Mouse (Mus musculus) E14TG2a.4 (cell line): ENCODE results near the gene Tmem30b.
"Not testable (repeated sequence)": the region's sequence is repeated elsewhere in the genome, so short reads cannot be mapped to it uniquely, and the experiment has no call there.

Experiments used
- H3K27me3 ChIP-seq: 2 replicates; pipeline ENCODE4 v1.6.1; 2014; ENCODE audit warnings: low read length, control low read depth; ENCODE audit not compliant: insufficient read depth
- H3K36me3 ChIP-seq: 2 replicates; pipeline ENCODE4 v1.6.1; 2014; ENCODE audit warnings: low read length, control low read depth; ENCODE audit not compliant: insufficient read depth
- H3K4me1 ChIP-seq: replicated peaks from 2 replicates; pipeline ENCODE4 v1.6.1; 2014; ENCODE audit warnings: low read depth, low read length, control low read depth
- H3K4me3 ChIP-seq: replicated peaks from 2 replicates; pipeline ENCODE4 v1.5.1; 2014; ENCODE audit warnings: mild to moderate bottlenecking, low read length
- H3K9me3 ChIP-seq: 2 replicates; pipeline ENCODE4 v1.6.1; 2014; ENCODE audit warnings: low read length, control low read depth
- CTCF ChIP-seq: conservative IDR thresholded peaks from 2 replicates; pipeline ENCODE4 v1.5.1; 2014; ENCODE audit warnings: low read length
- NANOG ChIP-seq: IDR thresholded peaks from 2 replicates; pipeline ENCODE4 v1.6.1; 2014; ENCODE audit warnings: borderline replicate concordance, low read length, mixed read lengths
- POU5F1 ChIP-seq: IDR thresholded peaks from 2 replicates; pipeline ENCODE4 v1.6.1; 2014; ENCODE audit warnings: low read length, borderline replicate concordance

The Tmem30b gene

GRCm38 (mm10) chr12:73544736-73545671 is 1.2 kb downstream of the Tmem30b start:
- TF ChIP-seq CTCF (no peak), NANOG (no peak), POU5F1 (no peak)
- no peaks in the 10 kb centered on the region for H3K9me3 ChIP-seq
- peaks cover 44% of the 10 kb centered on the region for H3K4me1 ChIP-seq
- H3K36me3 ChIP-seq, result no peaks in the 10 kb centered on the region
- H3K4me3 ChIP-seq, result peak overlapping the region; percentile 82
- peaks cover 56% of the 10 kb centered on the region for H3K27me3 ChIP-seq

DNA sequence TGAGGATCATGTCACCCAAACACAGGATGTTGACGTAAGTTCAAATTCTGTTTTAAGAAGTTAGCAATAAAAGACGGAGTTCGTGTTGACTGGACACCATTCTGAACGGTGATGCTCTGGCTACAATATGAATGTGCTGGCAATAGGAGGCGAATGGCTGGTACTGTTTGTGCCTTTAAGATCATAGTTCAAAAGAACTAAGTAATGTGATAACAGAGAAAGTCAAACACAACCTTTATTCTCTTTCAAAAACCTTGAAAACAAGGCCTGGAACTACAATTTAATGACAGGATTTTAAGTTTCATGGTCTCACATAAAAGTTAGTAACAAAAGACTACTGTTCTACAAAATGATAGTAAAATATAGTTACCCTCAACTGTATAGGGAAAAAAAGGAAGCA is 3.0 kb downstream of the Tmem30b start:
- H3K9me3 ChIP-seq, result no peaks in the 10 kb centered on the region

DNA sequence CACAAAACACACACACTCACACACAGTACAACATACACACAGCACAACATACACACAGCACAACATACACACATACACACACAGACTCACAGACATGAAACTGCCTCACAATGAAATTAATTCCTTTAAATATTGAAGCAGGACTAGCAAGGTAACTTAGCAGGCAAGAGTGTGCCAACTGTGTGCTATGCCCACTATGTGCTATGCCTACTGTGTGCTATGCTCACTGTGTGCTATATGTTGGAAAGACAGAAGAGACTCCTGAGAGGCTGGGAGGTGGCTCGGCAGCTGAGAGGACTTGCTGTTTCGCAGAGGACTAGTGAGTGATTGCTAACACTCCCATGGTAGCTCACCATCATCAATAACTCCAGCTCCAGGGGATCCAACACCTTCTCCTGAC is 5.8 kb downstream of the Tmem30b start:
- H3K27me3 ChIP-seq, result peaks cover 28% of the 10 kb centered on the region
- H3K36me3 ChIP-seq, result no peaks in the 10 kb centered on the region
- no peak overlapping the region for H3K4me3 ChIP-seq
- no peak for TF ChIP-seq POU5F1
- TF ChIP-seq CTCF, result no peak
- TF ChIP-seq NANOG, result no peak
- H3K4me1 ChIP-seq, result peaks cover 32% of the 10 kb centered on the region
- no peaks in the 10 kb centered on the region for H3K9me3 ChIP-seq

More for the DNA sequence above, 3.0 kb downstream of the Tmem30b start:
- TF ChIP-seq POU5F1 (no peak), CTCF (no peak), NANOG (no peak)
- peaks cover 38% of the 10 kb centered on the region for H3K4me1 ChIP-seq
- peaks cover 46% of the 10 kb centered on the region for H3K27me3 ChIP-seq
- H3K36me3 ChIP-seq, result no peaks in the 10 kb centered on the region
- H3K4me3 ChIP-seq, result no peak overlapping the region

- H3K36me3 ChIP-seq, result no peaks in the 10 kb centered on the region
- H3K4me1 ChIP-seq, result peaks cover 23% of the 10 kb centered on the region
- TF ChIP-seq NANOG, result no peak
- no peak for TF ChIP-seq POU5F1
- no peak for TF ChIP-seq CTCF
- no peaks in the 10 kb centered on the region for H3K9me3 ChIP-seq
- no peak overlapping the region for H3K4me3 ChIP-seq
- H3K27me3 ChIP-seq, result peaks cover 16% of the 10 kb centered on the region
Measured at GRCm38 (mm10) chr12:73539151-73539550, 7.0 kb downstream of the Tmem30b start.

DNA sequence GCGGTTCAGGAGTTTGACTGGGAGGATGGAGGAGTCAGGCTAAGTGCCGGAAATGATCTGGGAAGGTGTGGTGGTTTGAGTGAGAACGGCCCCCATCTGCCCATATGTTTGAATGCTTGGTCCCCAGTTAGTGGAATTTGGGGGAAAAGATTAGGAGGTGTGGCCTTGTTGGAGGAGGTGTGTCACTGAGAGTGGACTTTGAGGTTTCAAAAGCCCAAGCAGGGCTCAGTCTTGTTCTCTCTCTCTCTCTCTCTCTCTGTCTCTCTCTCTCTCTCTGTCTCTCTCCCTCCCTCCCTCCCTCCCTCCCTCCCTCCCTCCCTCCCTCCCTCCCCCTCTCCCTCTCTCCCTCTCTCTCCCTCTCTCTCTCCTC is 8.1 kb downstream of the Tmem30b start:
- not testable (repeated sequence) for H3K4me3 ChIP-seq, H3K9me3 ChIP-seq, H3K36me3 ChIP-seq
- Histone ChIP-seq H3K27me3 (peaks cover 12% of the 10 kb centered on the region), H3K4me1 (peaks cover 23% of the 10 kb centered on the region)

DNA sequence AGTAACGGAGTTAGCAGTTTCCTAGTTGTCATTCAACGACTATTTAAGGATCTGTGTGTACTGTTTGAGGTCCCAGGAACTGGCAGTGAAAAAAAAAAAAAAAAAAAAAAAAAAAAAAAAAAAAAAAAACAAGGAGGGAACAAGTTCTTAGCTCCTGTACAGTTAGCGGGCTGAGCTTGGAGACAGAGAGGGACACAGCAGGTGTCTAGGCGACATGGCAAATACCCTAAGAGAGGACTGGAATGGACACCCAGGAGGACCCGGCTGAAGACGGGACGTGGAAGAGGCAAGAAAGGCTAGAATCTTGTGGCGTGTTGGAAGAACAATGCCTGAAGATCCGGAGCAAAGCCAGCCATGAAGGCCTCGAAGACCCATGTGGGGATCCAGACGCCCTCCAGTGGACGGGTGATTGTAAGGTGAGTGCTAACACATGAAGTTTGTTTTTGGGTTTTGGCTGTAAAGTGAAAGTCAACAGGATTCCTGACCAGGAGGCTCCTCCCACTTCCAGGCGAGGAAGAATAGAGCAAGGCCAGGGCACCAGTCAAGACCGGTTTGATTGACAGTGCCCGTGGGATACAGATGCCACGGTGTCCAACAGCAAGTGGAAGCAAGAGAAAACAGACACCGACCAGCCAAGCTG is 8.6 kb downstream of the Tmem30b start:
- TF ChIP-seq NANOG (no peak), CTCF (peak; percentile 18; the same call in 1 of the 2 replicates), POU5F1 (no peak)
- H3K4me1 ChIP-seq, result peaks cover 23% of the 10 kb centered on the region
- no peak overlapping the region; the same call in 1 of the 2 replicates for H3K4me3 ChIP-seq
- peaks cover 7% of the 10 kb centered on the region for H3K27me3 ChIP-seq
- H3K9me3 ChIP-seq, result no peaks in the 10 kb centered on the region
- no peaks in the 10 kb centered on the region for H3K36me3 ChIP-seq

- H3K36me3 ChIP-seq, result no peaks in the 10 kb centered on the region
- TF ChIP-seq NANOG, result no peak
- peak; percentile 93 for TF ChIP-seq CTCF
- peaks cover 5% of the 10 kb centered on the region; the same call in 1 of the 2 replicates for H3K27me3 ChIP-seq
- no peaks in the 10 kb centered on the region for H3K9me3 ChIP-seq
- H3K4me3 ChIP-seq, result no peak overlapping the region
- peaks cover 19% of the 10 kb centered on the region for H3K4me1 ChIP-seq
Measured at GRCm38 (mm10) chr12:73534591-73534990, 11.6 kb downstream of the Tmem30b start.

DNA sequence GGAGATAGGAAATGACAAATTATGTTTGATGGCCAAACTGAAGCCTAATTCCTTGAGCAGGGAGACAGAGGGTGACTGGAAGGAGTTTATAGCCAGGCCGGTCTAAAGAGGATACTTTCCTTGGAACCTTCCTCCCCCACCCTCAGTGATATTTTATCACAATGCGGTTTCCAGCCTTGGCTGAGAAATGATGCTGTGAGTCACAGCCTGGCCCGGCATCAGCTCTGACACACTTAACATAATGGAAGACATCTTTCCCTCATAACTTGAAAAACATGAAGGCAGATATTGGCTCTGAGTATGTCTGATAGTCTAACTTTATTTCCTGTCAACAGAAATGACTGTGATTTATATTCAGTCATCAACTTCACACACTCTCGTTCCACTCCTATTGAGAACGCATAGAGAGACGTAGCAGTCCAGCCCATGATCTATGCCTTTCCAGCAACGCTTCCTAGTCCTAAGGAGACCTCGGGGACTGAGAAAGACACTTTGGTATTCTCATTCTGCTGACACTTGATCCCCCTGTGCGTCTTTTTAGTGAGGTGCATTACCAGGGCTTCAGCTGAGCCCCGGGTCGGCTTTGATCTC is 14.2 kb downstream of the Tmem30b start:
- Histone ChIP-seq H3K4me1 (peaks cover 6% of the 10 kb centered on the region), H3K36me3 (no peaks in the 10 kb centered on the region), H3K4me3 (no peak overlapping the region), H3K27me3 (peaks cover 5% of the 10 kb centered on the region; the same call in 1 of the 2 replicates), H3K9me3 (no peaks in the 10 kb centered on the region)
- TF ChIP-seq NANOG, result no peak
- no peak for TF ChIP-seq POU5F1
- TF ChIP-seq CTCF, result no peak
